Mouse (Mus musculus) spleen, adult 2 months (tissue): Measurements from ENCODE around the gene Kcng1. TPM values are rescaled to one million over a fixed set of nuclear protein-coding genes. Genes with fewer than 3 reads are reported as not detected.
A peak's percentile ranks its signal among the peaks of the same experiment; 100 is the strongest.

ENCODE experiments used
- DNase-seq, 2 experiments: peaks; one replicate each; pipeline versions ENCODE4 v3.0.0 to v3.0.0-alpha.2; 2012 to 2021; ENCODE audit warnings: low spot score in 2 of 2, low read depth in 1 of 2
- H3K27ac ChIP-seq: fragments of 200-500 bp; 2 replicates; pipeline ENCODE4 v1.5.1; 2012; ENCODE audit warnings: low read length, inconsistent platforms; ENCODE audit not compliant: insufficient read depth
- H3K27me3 ChIP-seq: fragments of 200-500 bp; 2 replicates; pipeline ENCODE4 v1.6.1; 2012; ENCODE audit warnings: mild to moderate bottlenecking, moderate library complexity, low read length, inconsistent platforms; ENCODE audit not compliant: control insufficient read depth, insufficient read depth
- H3K36me3 ChIP-seq: fragments of 200-500 bp; 2 replicates; pipeline ENCODE4 v1.6.1; 2012; ENCODE audit warnings: mild to moderate bottlenecking, low read length, inconsistent platforms; ENCODE audit not compliant: control insufficient read depth, insufficient read depth
- H3K4me1 ChIP-seq: fragments of 200-500 bp; 2 replicates; pipeline ENCODE4 v1.6.1; 2011; ENCODE audit warnings: inconsistent platforms; ENCODE audit not compliant: control insufficient read depth, insufficient read depth, insufficient read length
- H3K4me3 ChIP-seq: fragments of 200-500 bp; 2 replicates; pipeline ENCODE4 v1.5.1; 2011; ENCODE audit warnings: mild to moderate bottlenecking, inconsistent platforms; ENCODE audit not compliant: insufficient read depth, insufficient read length; ENCODE audit errors: extremely low read depth
- CTCF ChIP-seq: fragments of 200-500 bp; IDR thresholded peaks from 2 replicates; pipeline ENCODE4 v1.5.1; 2011; ENCODE audit warnings: mild to moderate bottlenecking, inconsistent platforms; ENCODE audit not compliant: insufficient read depth, insufficient read length, insufficient replicate concordance; ENCODE audit errors: extremely low read depth
- POLR2A ChIP-seq: fragments of 200-500 bp; IDR thresholded peaks from 2 replicates; pipeline ENCODE4 v1.6.1; 2011; ENCODE audit warnings: low read depth, low read length, inconsistent platforms
- WGBS: fragments of 180-500 bp; shearing (Covaris S2); methylation state at CpG from one replicate; pipeline ENCODE4 v1.1.7; 2018; 5-methylcytosine and 5-hydroxymethylcytosine counted together
- polyA plus RNA-seq: library from polyadenylated mRNA; depleted of rRNA; stranded (reverse); fragments of >200 nt; gene quantifications from 2 replicates; pipeline ENCODE4 v1.2.3, GENCODE M21; 2012; rRNA removed

Kcng1 gene
- 0.04 and 0.13 TPM in 2 replicates for polyA plus RNA-seq

- Histone ChIP-seq H3K4me3 (peak within 1 kb of the TSS; percentile 40; the same call in 1 of the 2 replicates), H3K36me3 (no peaks in the 10 kb centered on the region), H3K4me1 (peaks cover 2% of the 10 kb centered on the region; the same call in 1 of the 2 replicates), H3K27me3 (peaks cover 15% of the 10 kb centered on the region), H3K27ac (no peak within 1 kb of the TSS)
- no peak for DNase-seq
- no peak for TF ChIP-seq POLR2A
- no peak for TF ChIP-seq CTCF
- WGBS: 18% methylated on average over 12 of the region's 12 CpGs
Measured at GRCm38 (mm10) chr2:168281582-168281981, at the start of gene Kcng1. Gene Kcng1, minus strand, starts transcription at chr2:168281736.

GRCm38 (mm10) chr2:168330421-168331070, 49.0 kb upstream of the Kcng1 start:
- H3K27me3 ChIP-seq: no peaks in the 10 kb centered on the region
- H3K4me3 ChIP-seq: no peak overlapping the region
- no peaks in the 10 kb centered on the region; the same call in 1 of the 2 replicates for H3K4me1 ChIP-seq
- WGBS: 80% methylated on average over 11 of the region's 11 CpGs
- no peak for DNase-seq
- H3K36me3 ChIP-seq: no peaks in the 10 kb centered on the region
- TF ChIP-seq POLR2A: no peak
- TF ChIP-seq CTCF: no peak
- H3K27ac ChIP-seq: no peak overlapping the region

DNA sequence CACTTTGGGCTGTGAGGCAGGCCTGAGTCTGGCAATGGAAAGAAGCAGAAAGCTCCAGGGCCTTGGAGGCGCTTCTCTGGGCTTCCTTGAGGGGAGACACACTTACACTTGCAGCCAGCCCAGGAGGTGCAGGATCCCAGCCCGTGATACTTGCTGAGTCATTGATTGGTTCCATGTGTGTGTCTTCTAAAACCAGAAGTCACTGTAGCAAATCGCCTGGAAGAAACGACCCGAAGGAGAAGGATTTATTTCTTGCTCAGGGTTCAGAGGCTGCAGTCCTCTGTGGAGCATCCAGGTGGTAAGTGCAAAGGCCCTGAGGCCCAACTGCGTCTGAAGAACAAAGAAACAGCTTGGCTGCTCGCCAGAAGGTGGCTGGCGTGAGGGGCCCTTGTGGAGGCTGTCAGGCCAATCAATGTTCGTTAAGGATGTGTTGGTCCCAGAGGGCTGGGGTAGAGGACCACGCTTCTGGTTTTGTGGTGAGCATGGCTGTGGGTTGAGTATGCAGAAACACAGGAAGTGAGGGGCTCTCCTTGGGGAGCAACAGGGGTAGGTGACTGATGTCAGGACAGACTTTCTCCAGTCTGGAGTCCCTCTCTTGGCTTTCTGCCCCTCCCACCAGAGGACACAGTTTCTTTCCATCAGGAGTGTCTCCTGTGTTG, 40.3 kb upstream of the Kcng1 start:
- TF ChIP-seq CTCF (no peak), POLR2A (no peak)
- Histone ChIP-seq H3K36me3 (no peaks in the 10 kb centered on the region), H3K27ac (no peak overlapping the region), H3K27me3 (no peaks in the 10 kb centered on the region), H3K4me3 (no peak overlapping the region), H3K4me1 (0 out of 2 replicates have a peak, but pooled peaks cover 4% of the 10 kb centered on the region)
- no peak for DNase-seq
- 28% methylated on average over 10 of the region's 10 CpGs for WGBS

GRCm38 (mm10) chr2:168320388-168321182, 39.0 kb upstream of the Kcng1 start:
- H3K36me3 ChIP-seq: no peaks in the 10 kb centered on the region
- H3K4me1 ChIP-seq: 0 out of 2 replicates have a peak, but pooled peaks cover 4% of the 10 kb centered on the region
- H3K27me3 ChIP-seq: no peaks in the 10 kb centered on the region
- no peak overlapping the region for H3K4me3 ChIP-seq
- H3K27ac ChIP-seq: no peak overlapping the region
- no peak for DNase-seq
- TF ChIP-seq POLR2A (no peak), CTCF (no peak)
- 82% methylated on average over 17 of the region's 17 CpGs for WGBS

DNA sequence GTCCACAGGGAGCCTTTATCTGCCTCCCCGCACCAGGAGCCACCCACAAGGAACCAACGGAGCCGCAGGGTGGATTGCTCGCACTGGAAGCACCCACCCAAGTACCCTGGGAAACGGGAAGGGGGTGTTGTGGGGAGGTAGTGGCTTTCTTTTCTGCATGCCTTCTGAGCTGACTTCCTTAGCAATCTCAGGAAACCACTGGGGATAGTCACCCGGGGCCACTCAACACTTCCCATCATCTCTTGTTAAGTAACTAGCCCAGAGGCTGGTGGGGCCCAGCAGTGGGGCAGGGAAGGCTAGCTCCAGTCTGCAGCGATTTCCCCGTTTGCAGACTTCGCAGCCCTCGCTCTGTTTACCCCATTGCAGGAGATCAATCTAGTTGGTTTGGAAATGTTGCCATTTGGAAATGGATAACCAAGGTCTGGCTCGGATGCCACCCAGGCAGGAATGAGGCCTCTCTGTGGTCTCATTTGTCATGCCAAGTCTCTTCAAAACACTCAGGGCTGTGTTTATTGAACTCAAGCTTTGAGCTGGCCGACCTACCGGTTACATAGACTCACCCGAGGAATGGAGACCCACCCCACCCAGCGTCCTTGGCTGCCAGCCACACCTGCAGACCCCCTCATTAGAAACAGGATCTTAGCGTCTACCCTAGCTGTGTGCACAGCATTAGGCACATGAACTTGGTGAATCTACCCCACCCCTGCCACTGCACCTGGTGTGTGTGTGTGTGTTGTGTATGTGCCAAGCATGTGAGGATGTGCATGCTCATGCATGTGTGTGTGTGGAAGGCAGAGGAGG, 33.3 kb upstream of the Kcng1 start:
- no peak overlapping the region for H3K27ac ChIP-seq
- no peaks in the 10 kb centered on the region for H3K4me1 ChIP-seq
- no peak overlapping the region for H3K4me3 ChIP-seq
- no peaks in the 10 kb centered on the region for H3K27me3 ChIP-seq
- 13% methylated on average over 16 of the region's 16 CpGs for WGBS
- no peak for DNase-seq
- TF ChIP-seq POLR2A (no peak), CTCF (no peak)
- no peaks in the 10 kb centered on the region for H3K36me3 ChIP-seq

- Histone ChIP-seq H3K4me1 (no peaks in the 10 kb centered on the region), H3K36me3 (no peaks in the 10 kb centered on the region), H3K27me3 (no peaks in the 10 kb centered on the region), H3K27ac (no peak overlapping the region), H3K4me3 (no peak overlapping the region)
- 47% methylated on average over 4 of the region's 4 CpGs for WGBS
- no peak for TF ChIP-seq CTCF
- no peak for TF ChIP-seq POLR2A
- no peak for DNase-seq
Measured at GRCm38 (mm10) chr2:168312504-168312903, 31.0 kb upstream of the Kcng1 start.
